ENCODE assay signal across 8 mouse cellular contexts in genomic region chr5:148325317-148325885, GRCm38 (mm10).
DNase-seq lines count a peak whose midpoint lies in the region; ATAC-seq and TF ChIP-seq lines count a peak whose summit lies in the region.

No protein-coding gene starts in this region.

- peak; percentile 43 for DNase-seq in liver
- peak; percentile 49 for DNase-seq in Muller cell, postnatal 12 days (ENCODE audit: inconsistent ontology term)
- DNase-seq in cerebellum, adult 8-10 months = peak; percentile 55
- peak; percentile 28 for DNase-seq in liver, adult 2 months (ENCODE audit: extremely low read depth, low read depth, low spot score)
- no peak for DNase-seq in gastrocnemius, postnatal 4 days (ENCODE audit: low spot score in 2 of 2)

- H3K9me3 ChIP-seq in liver, embryonic 12.5 days (replicated peaks) = no peaks in the 10 kb centered on the region
- no peaks in the 10 kb centered on the region for H3K9me3 ChIP-seq in neural tube, embryonic 14.5 days (ENCODE audit: control insufficient read depth, low read length)

- H3K9ac ChIP-seq in liver, embryonic 12.5 days = no peak overlapping the region
- no peak overlapping the region for H3K9ac ChIP-seq in liver, adult 2 months (ENCODE audit: low read depth, low read length)
- no peak overlapping the region for H3K9ac ChIP-seq in neural tube, embryonic 14.5 days (replicated peaks; ENCODE audit: low read depth, low read length)

- TF ChIP-seq POLR2A in liver, adult 2 months (IDR thresholded peaks at IDR 0.05; ENCODE audit: extremely low read depth, insufficient read depth, low read length) = no peak

- TF ChIP-seq CTCF in liver, adult 2 months (IDR thresholded peaks at IDR 0.05; ENCODE audit: low read depth, low read length) = peak; percentile 71

- no peak for ATAC-seq in liver, embryonic 12.5 days
- ATAC-seq in granulocyte monocyte progenitor cell, adult 5-6 weeks (replicated peaks; ENCODE audit: poor library complexity, severe bottlenecking) = peak; percentile 97
- peak; percentile 31; the same call in 1 of the 2 replicates for ATAC-seq in neural tube, embryonic 14.5 days (ENCODE audit: low read depth)

- H3K27me3 ChIP-seq in liver, embryonic 12.5 days (replicated peaks) = no peaks in the 10 kb centered on the region
- H3K27me3 ChIP-seq in liver, adult 2 months (ENCODE audit: control insufficient read depth, insufficient read depth, low read length) = no peaks in the 10 kb centered on the region
- no peaks in the 10 kb centered on the region for H3K27me3 ChIP-seq in neural tube, embryonic 14.5 days (ENCODE audit: control insufficient read depth, insufficient read depth, low read length)

- no peak overlapping the region for H3K4me2 ChIP-seq in liver, embryonic 12.5 days
- H3K4me2 ChIP-seq in neural tube, embryonic 14.5 days (ENCODE audit: low read depth, low read length) = no peak overlapping the region

- H3K79me2 ChIP-seq in liver, adult 2 months (ENCODE audit: control insufficient read depth, insufficient read depth, low read length) = no peaks in the 10 kb centered on the region

- no peak overlapping the region for H3K27ac ChIP-seq in liver, embryonic 12.5 days
- no peak overlapping the region for H3K27ac ChIP-seq in liver, adult 2 months (replicated peaks; ENCODE audit: insufficient read depth, low read depth, low read length)
- no peak overlapping the region for H3K27ac ChIP-seq in neural tube, embryonic 14.5 days (ENCODE audit: low read depth, low read length)

- WGBS in liver, embryonic 12.5 days (ENCODE audit: insufficient replicate concordance) = 43% methylated on average over 4 of the region's 4 CpGs
- WGBS in liver, adult 2 months = 42% methylated on average over 4 of the region's 4 CpGs
- 53% methylated on average over 4 of the region's 4 CpGs for WGBS in neural tube, embryonic 14.5 days

- H3K4me3 ChIP-seq in liver, embryonic 12.5 days = no peak overlapping the region
- no peak overlapping the region for H3K4me3 ChIP-seq in liver, adult 2 months (ENCODE audit: insufficient read depth, low read depth, low read length)
- no peak overlapping the region for H3K4me3 ChIP-seq in neural tube, embryonic 14.5 days (ENCODE audit: low read depth, low read length)

- no peaks in the 10 kb centered on the region for H3K4me1 ChIP-seq in liver, embryonic 12.5 days
- no peaks in the 10 kb centered on the region for H3K4me1 ChIP-seq in liver, adult 2 months (ENCODE audit: control insufficient read depth, insufficient read depth, low read length)
- no peaks in the 10 kb centered on the region for H3K4me1 ChIP-seq in neural tube, embryonic 14.5 days (ENCODE audit: control insufficient read depth, insufficient read depth, low read length)

- H3K36me3 ChIP-seq in liver, embryonic 12.5 days = peaks cover 18% of the 10 kb centered on the region
- H3K36me3 ChIP-seq in liver, adult 2 months (ENCODE audit: control insufficient read depth, insufficient read depth, low read length) = no peaks in the 10 kb centered on the region
- H3K36me3 ChIP-seq in neural tube, embryonic 14.5 days (ENCODE audit: control insufficient read depth, insufficient read depth, low read length) = no peaks in the 10 kb centered on the region

Comparison
In these comparisons a context has a peak if more than half of its experiments do, and no peak if none do; other contexts are left out.
1. DNase-seq: peak in liver (single experiment), Muller cell, postnatal 12 days (single experiment), cerebellum, adult 8-10 months (single experiment) and liver, adult 2 months (single experiment); none in gastrocnemius, postnatal 4 days (0 of 2).